Mouse (Mus musculus) lung, postnatal 0 days (tissue): Measurements from ENCODE around the gene Lamb1. TPM values are rescaled to one million over a fixed set of nuclear protein-coding genes. Genes with fewer than 3 reads are reported as not detected.

Source experiments
- ATAC-seq: fragments of 200-750 bp; cut with Nextera tagmentation; 2 replicates; pipeline ENCODE4 v1.8.0; 2017; ENCODE audit warnings: moderate library complexity
- DNase-seq: peaks from one replicate; pipeline ENCODE4 v3.0.0-alpha.2; 2016; ENCODE audit warnings: low spot score
- H3K27ac ChIP-seq: fragments of 300-500 bp; sonication (generic); 2 replicates; pipeline ENCODE4 v1.5.1; 2014; ENCODE audit warnings: antibody characterized with exemption, mild to moderate bottlenecking, low read length, mixed read lengths
- H3K27me3 ChIP-seq: fragments of 300-500 bp; sonication (generic); replicated peaks from 2 replicates; pipeline ENCODE4 v1.6.1; 2014; ENCODE audit warnings: low read length, mixed read lengths; ENCODE audit not compliant: insufficient read depth
- H3K36me3 ChIP-seq: fragments of 300-500 bp; sonication (generic); 2 replicates; pipeline ENCODE4 v1.6.1; 2014; ENCODE audit warnings: low read length, mixed read lengths; ENCODE audit not compliant: insufficient read depth
- H3K4me1 ChIP-seq: fragments of 300-500 bp; sonication (generic); 2 replicates; pipeline ENCODE4 v1.6.1; 2014; ENCODE audit warnings: antibody characterized with exemption, low read depth, low read length, mixed read lengths; ENCODE audit not compliant: insufficient read depth
- H3K4me2 ChIP-seq: fragments of 300-500 bp; sonication (generic); replicated peaks from 2 replicates; pipeline ENCODE4 v1.6.1; 2014; ENCODE audit warnings: low read depth, mild to moderate bottlenecking, low read length, moderate library complexity, mixed read lengths
- H3K4me3 ChIP-seq: fragments of 300-500 bp; sonication (generic); 2 replicates; pipeline ENCODE4 v1.5.1; 2014; ENCODE audit warnings: low read depth, low read length
- H3K9ac ChIP-seq: fragments of 300-500 bp; sonication (generic); replicated peaks from 2 replicates; pipeline ENCODE4 v1.6.1; 2014; ENCODE audit warnings: low read depth, mild to moderate bottlenecking
- H3K9me3 ChIP-seq: fragments of 300-500 bp; sonication (generic); 2 replicates; pipeline ENCODE4 v1.6.1; 2016; ENCODE audit warnings: low read length, mixed read lengths
- CTCF ChIP-seq: IDR thresholded peaks from 2 replicates; pipeline ENCODE4 v1.5.1; 2016; ENCODE audit warnings: antibody characterized with exemption, mild to moderate bottlenecking
- EP300 ChIP-seq: IDR thresholded peaks from 2 replicates; pipeline ENCODE4 v1.6.1; 2016; ENCODE audit warnings: antibody characterized with exemption, mild to moderate bottlenecking, control low read depth
- WGBS: fragments of 180-500 bp; shearing (Covaris S2); extraction: QIAGEN DNeasy Blood & Tissue Kit; methylation state at CpG from one replicate; pipeline ENCODE4 v1.1.7; 2014; 5-methylcytosine and 5-hydroxymethylcytosine counted together
- polyA plus RNA-seq: library from polyadenylated mRNA; unstranded; fragments of >200 nt; fragmentation: Nextera tagmentation; extraction: Ambion mirVana; gene quantifications from 2 replicates; pipeline ENCODE4 v1.2.1, GENCODE M21; 2015

Lamb1 gene
- polyA plus RNA-seq, 1 experiment from 2014 or later = 56.0 TPM

DNA sequence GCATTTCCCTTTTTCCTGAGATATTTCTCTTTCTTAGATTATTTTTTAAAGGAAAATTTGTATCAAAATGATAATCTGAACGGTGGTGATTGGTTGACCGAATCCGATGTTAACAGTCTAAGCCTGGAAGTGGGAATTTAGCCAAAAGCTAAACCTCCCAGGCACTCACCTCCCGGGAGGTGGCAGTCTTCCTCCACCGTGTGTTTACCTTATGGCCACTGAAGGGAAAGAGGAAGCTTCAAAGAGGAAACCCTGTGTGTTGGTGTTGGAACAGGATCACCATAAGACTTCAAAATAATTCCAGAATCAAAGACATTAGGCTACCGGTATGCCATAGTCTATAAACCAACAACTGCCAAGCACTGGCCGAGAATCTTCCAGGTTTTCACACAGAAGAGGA, 104.6 kb downstream of the Lamb1 start:
- no peaks in the 10 kb centered on the region for H3K9me3 ChIP-seq
- no peak overlapping the region for H3K4me3 ChIP-seq
- no peaks in the 10 kb centered on the region for H3K4me1 ChIP-seq
- H3K27me3 ChIP-seq = no peaks in the 10 kb centered on the region
- 61% methylated on average over 7 of the region's 7 CpGs for WGBS
- H3K9ac ChIP-seq = no peak overlapping the region
- H3K36me3 ChIP-seq = no peaks in the 10 kb centered on the region
- no peak for ATAC-seq
- no peak overlapping the region for H3K27ac ChIP-seq
- H3K4me2 ChIP-seq = no peak overlapping the region
- TF ChIP-seq CTCF = peak; percentile 21; the same call in 1 of the 2 replicates
- TF ChIP-seq EP300 = no peak
- no peak for DNase-seq

DNA sequence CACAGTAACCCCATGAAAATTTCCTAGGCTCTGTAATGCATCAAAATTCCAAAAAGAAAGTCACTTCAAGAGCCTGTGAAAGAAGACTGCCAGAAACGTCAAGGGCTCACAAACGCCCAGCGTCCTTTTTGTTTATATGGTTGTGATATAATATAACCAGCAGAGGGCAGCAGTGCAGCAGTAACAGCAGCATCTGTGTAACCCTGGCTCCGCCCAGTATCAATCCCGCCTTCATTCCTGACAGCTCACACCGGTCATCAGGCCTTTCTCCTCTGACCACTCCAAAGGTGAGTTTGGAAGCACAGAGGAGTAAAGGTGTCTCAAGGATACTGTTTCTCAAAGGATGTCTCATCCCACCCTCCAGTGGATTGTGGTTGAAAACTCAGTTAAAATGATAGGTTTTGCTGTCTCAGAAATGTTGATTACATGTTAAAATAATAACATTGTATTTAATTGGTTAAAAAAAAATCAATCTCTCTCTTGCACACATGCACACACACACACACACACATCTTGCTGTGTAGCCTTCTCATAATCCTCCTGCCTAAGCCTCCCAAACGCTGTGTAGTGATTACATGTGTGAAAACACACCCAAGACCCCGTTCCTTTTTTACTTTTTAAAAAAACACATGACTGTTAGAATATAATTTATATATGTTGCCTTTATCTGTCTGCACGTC, 109.7 kb downstream of the Lamb1 start:
- Histone ChIP-seq H3K4me1 (no peaks in the 10 kb centered on the region), H3K4me2 (no peak overlapping the region), H3K36me3 (no peaks in the 10 kb centered on the region), H3K9me3 (no peaks in the 10 kb centered on the region), H3K27me3 (no peaks in the 10 kb centered on the region), H3K27ac (no peak overlapping the region), H3K9ac (no peak overlapping the region), H3K4me3 (no peak overlapping the region)
- 30% methylated on average over 9 of the region's 9 CpGs for WGBS
- TF ChIP-seq EP300 (no peak), CTCF (peak; percentile 83)
- DNase-seq (peak; percentile 91), ATAC-seq (peak; percentile 76)

DNA sequence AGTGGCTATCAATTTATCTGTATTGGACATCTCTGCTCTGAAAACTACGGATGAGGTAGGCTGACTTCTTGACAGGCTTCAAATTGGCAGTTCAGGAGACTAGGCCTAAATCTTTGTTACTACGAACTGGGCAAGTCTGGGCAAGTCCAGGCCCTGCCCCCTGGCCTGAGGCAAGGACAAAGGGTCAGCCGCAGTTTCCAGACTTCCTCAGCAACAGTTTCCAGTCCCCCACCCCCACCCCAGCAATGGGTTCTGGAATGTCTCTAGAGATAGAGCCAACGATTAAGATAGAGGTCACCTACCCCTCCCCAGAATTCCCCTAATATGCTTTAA, 110.2 kb downstream of the Lamb1 start:
- Histone ChIP-seq H3K4me1 (no peaks in the 10 kb centered on the region), H3K4me3 (no peak overlapping the region), H3K27me3 (no peaks in the 10 kb centered on the region), H3K4me2 (no peak overlapping the region), H3K9me3 (no peaks in the 10 kb centered on the region), H3K27ac (no peak overlapping the region), H3K36me3 (no peaks in the 10 kb centered on the region), H3K9ac (no peak overlapping the region)
- TF ChIP-seq CTCF = no peak
- TF ChIP-seq EP300 = no peak
- DNase-seq = no peak
- 70% methylated on average over 4 of the region's 4 CpGs for WGBS
- ATAC-seq = no peak

DNA sequence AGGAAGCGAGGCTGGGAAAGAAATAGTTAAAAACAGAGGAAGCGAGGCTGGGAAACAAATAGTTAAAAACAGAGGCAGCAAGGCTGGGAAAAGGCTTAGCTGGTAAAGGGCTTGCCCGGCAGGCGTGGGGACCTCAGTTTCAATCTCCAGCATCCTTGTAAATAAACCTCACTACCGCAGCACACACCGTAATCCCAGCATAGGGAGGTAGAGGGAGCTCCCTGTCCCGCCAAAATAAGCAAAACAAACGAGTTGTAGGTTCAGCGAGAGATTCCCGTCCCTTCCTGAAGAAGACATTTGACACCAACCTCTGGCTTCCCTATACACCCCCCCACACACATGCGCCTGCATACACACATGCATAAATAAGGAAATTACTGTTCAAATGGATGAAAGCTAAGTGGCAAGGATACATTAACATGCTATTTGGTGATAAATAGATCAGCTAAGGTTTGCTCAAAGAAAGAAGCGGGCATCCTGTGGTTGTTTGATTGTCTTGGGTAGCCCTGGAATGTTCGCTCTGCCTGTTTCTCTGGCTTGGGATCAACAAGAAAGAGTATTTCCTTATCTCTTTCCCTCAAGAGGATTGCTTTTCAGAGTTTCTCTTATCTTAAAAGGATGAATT, 111.4 kb downstream of the Lamb1 start:
- no peaks in the 10 kb centered on the region for H3K4me1 ChIP-seq
- H3K4me3 ChIP-seq = 0 out of 2 replicates have a peak overlapping the region, but pooled peaks have one; percentile 12
- TF ChIP-seq CTCF (peak; percentile 57), EP300 (no peak)
- H3K4me2 ChIP-seq = peak overlapping the region; percentile 42
- H3K9ac ChIP-seq = no peak overlapping the region
- H3K36me3 ChIP-seq = no peaks in the 10 kb centered on the region
- ATAC-seq (peak; percentile 55; the same call in 1 of the 2 replicates), DNase-seq (peak; percentile 59)
- 6% methylated on average over 13 of the region's 13 CpGs for WGBS
- no peaks in the 10 kb centered on the region for H3K9me3 ChIP-seq
- H3K27me3 ChIP-seq = no peaks in the 10 kb centered on the region
- H3K27ac ChIP-seq = no peak overlapping the region

DNA sequence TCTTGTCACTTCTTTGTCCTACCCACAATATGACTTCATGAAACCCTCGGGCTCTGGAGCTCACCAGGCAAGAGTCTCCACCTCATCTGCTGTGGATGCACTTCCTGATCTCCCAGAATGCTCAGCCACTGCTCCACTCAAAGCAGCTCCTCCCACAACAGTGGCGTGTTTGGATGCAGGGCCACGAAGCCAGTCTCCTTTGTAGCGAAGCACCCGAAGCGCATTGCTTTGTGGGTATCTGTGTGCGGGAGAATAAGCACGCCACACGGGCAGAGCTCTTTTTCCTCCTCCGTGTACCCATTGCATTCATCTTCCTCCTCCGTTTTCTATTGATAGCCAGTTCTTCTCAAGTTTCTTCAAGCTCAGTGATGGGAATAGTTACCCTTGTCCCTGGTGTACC, 112.2 kb downstream of the Lamb1 start:
- DNase-seq (peak; percentile 34), ATAC-seq (peak; percentile 28; the same call in 1 of the 2 replicates)
- Histone ChIP-seq H3K9ac (no peak overlapping the region), H3K27me3 (no peaks in the 10 kb centered on the region), H3K4me2 (peak overlapping the region; percentile 42), H3K4me3 (no peak overlapping the region), H3K4me1 (no peaks in the 10 kb centered on the region), H3K27ac (no peak overlapping the region), H3K9me3 (no peaks in the 10 kb centered on the region), H3K36me3 (no peaks in the 10 kb centered on the region)
- no peak for TF ChIP-seq CTCF
- TF ChIP-seq EP300 = no peak
- WGBS = 54% methylated on average over 11 of the region's 11 CpGs

Other genes starting within 250 kb of the Lamb1 start
- 2.7 and 3.1 TPM in 2 replicates for gene Fam110c, start 191.4 kb upstream of the Lamb1 start, polyA plus RNA-seq
- not detected in 2 replicates for gene Gm6993, start 24.5 kb upstream of the Lamb1 start, polyA plus RNA-seq
- 71.4 and 75.2 TPM in 2 replicates for gene Dld, start 86.2 kb downstream of the Lamb1 start, polyA plus RNA-seq
- gene Slc26a3, start 125.6 kb downstream of the Lamb1 start, polyA plus RNA-seq = 0.04 TPM in 1 of 2 replicates, not detected in the other
- 7.2 and 9.0 TPM in 2 replicates for gene Cbll1, start 234.4 kb downstream of the Lamb1 start, polyA plus RNA-seq